Mouse (Mus musculus) heart, adult 11 months (tissue): ENCODE measurements around the gene Serinc2.
A peak's percentile ranks its signal among the peaks of the same experiment; 100 is the strongest.

ENCODE experiments used
- DNase-seq: peaks from one replicate; pipeline ENCODE4 v3.0.0; 2022

Gene Serinc2

DNA sequence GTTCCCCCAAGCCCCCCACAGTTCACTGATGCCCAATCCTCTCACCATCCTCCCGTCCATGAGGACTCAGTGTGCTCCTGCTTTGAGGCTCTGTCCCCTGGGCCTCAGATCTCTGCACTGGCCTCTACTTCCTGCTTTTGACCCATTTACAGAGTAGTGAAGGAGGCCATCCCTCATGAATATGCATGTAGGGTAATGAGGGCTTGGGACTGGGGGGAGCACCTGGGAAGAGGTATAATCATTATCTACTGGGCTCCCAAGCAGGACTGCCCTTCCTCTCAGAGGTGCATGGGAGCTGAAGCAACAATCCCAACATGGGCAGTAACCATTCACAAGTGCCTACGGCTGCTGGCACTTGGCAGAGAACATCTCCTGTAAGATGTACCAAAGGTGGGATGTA is at the start of gene Serinc2:
Gene Serinc2 (minus strand): TSS at position 101 of the 400 bp plus-strand sequence.
- DNase-seq, result no peak

DNA sequence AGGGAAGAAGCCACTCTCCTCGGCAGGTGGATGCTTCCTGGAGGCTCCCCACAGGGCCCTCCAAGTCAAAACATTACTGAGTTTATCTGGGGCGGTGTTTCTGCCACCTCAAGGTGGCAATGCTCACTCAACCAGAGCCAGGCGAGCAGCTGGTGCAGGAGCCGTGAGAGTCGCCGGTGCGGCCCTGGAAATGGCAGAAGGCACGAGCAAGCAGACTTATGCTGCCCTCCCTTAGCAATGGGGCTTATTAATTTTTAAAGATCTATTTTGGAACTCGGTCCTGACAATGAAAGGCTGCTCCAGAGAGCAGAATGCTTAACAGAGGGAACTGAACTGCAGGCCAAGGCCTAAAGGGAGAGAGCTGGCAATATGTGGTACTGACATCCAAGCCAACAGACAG is 48.4 kb upstream of the Serinc2 start:
- DNase-seq, result peak; percentile 89

DNA sequence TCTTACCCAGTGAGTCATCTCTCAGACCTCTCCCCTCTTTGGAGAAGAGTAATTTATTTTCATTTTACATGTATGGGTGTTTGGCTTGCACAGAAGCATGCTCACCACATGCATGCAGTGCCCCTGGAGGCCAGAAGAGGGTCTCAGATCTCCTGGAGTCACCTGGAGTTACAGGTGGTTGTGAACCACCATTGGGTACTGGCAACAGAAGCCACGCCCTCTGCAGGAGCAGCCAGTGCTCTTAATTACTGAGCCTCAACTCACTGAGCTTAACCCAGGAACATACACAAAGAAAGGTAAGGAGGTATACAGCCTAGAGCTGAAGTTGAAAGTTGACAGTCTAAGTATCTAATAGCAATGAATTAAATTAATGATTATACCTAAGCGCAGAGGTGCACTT is 46.4 kb upstream of the Serinc2 start:
- peak; percentile 86 for DNase-seq

DNA sequence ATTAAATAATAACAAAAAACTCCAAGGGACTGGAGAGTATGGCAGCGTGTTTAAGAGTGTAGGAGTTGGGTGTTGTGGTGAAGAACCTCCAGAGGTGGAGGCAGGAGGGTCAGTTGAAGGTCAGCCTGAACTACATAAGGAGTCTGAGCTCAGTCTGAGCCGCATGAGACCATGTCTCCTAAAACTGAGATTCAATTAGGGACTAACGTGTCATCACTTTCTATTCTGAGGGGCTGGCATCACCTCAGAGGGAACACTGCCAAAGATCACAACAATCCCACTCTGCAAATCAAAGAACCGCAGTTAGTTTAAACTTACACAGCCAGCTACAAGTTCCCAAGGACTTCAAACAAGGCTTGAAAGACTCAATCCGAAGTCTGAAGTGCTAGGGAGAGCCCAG is 44.6 kb upstream of the Serinc2 start:
- no peak for DNase-seq

DNA sequence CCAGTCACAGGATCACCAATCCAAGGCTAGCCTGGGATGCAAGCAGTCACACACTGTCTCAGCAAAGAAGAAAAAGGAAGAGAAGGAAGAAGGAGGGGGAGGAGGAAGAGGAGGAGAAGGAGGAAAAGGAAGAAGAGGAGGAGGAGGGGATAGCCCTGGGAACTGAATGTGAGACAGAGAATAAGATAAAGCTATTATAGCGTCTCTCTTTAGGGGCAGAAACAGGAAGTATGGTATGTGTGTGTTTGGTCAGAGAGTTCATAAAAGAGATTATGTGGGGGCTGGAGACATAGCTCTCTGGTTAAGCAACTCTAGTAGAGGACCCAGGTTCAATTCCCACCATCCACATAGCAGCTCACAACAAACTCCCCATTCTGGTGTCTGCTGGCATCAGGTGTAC is 44.2 kb upstream of the Serinc2 start:
- DNase-seq, result no peak

DNA sequence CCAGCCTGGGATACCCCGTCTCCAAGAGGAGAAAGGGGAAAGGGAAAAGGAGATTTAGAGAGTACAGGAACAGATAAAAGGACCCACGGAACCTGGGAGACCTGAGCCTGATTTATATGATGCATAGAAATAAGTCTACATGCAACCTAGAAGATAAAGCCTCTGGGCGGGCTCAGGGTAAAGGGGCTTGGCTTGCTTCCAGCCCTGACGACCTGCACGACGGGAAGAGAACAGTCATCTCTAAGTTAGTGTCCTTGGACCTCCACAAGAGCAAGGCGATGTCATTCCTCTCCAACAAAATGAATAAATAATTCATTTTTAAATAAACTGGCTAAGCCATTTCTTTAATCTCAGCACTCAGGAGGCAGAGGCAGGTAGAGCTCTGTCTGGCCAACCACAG is 43.6 kb upstream of the Serinc2 start:
- DNase-seq, result no peak

DNA sequence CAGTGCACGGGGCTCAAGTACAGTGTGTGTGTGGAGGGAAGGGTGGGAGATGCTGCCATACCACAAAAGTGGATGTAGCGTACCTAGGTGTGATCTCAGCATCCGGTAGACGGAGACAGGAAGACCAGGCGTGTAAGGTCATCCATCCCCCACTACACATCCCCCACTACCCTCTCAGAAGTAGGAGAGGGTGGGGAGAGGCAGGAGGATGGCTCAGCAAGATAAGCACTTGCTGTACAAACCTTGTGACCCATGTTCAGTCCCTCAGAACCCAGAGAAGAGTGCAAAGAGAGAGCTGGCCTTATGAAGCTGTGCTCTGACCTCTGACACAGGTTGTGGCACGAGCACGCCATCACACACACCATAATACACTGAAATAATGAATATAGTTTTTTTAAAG is 42.6 kb upstream of the Serinc2 start:
- no peak for DNase-seq

DNA sequence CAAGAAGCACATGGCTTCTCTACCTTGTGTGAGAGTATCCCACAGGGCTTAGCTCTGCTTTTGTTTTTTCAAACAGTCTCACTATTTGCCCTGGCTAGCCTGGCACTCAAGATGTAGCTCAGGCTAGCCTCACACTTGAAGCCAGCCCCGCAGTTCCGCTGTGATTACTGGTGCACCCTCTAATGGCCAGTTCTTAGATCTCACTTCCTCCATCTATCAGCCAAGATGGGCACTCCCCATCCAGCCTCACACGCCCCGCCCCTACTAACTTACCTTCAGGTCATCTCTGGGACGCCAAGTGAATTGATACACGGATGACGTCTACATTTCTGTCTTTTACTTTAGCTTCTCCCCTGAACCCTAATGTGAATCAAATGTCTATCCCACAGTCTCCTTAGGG is 40.6 kb upstream of the Serinc2 start:
- no peak for DNase-seq

DNA sequence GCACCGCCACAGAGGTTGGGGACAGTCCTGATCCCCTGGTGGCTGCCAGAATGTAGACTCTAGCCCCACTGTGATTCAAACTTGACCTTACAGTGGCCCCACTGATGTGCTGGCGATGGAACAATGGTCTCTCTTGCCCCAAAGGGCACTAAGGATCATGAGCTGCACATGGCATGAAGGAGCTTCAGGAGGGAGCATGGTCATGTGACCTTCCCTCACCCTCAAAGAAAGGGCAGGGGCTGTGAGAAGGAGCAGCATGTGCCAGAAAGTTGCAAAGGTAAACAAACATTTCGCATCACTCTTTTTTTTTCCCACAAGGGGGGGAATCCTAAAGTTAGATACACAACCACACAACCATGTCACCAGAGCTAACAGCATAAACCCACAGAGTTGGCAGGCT is 39.1 kb upstream of the Serinc2 start:
- DNase-seq, result no peak

DNA sequence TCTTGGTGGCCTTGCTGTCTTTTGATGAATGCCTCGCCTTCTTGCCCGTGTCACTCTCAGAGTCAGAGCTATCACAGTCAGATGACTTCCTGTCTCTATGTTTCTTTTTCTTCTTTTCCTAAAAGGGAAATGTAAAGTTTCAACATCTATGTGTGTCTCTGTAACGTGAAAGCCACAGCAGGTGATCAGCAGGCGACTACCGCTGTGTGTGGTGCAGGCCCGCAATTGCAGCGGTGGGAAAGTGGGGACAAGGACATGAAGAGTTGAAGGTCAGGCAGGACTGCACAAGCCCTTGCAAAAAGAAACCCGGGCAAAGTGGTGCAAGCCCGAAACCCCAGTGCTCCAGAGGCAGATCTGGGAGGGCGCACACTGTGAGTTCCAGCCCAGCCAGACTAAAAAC is 37.7 kb upstream of the Serinc2 start:
- DNase-seq, result no peak

DNA sequence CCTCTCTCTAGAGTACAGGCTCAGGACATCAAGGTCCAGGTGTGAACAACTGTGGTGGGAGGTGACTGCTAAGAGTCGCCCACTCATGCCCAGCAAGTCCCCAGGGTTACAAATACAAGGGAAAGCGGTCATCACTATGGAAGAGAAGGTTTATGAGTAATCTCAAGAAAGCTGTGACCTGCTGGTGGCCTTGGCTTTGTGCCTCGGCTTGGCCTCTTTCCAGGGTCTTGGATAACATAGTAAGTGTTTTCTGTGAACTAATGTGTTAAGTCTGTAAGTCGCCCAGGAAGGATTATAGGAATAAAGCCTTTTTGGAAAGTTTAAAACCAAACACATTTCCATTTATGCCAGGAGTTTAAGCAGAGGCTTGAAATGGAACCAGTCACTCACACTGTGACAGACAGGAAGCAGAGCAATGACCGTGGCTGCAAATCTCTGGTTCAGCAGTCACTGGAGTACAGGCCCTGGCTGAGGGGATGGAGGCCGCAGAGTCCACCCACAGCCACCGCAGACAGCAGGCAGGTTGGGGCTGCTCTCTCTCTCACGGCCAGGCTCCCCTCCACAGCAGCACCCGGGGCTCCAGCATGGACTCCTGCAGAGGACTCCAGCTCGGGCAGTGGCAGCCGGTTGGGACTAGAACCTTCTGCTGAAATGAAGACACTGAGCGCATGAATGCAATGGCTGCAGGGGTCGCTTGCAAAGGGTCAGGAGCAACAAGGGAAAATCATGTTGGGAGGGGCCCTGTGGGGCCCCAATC is 36.9 kb upstream of the Serinc2 start:
- DNase-seq, result no peak

DNA sequence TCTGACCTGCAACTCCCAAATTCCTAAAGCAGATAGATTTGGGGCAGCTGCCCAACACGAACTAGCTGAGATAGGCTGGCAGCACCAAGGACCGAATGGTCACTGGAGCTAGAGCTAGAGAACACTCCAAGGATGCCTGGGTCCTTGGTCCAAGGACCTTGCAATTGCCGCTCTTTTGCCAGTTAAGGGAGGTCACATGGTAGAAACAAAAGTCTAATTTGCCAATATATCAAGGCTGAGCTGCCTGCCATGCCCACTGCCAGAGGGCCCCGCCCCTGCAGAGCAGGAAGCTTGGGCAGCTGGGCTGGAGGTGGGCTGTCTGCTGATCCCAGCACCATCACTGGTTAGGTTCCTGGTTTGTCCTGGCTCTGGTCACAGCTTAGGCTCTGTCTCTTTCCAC is 34.5 kb upstream of the Serinc2 start:
- DNase-seq, result no peak

DNA sequence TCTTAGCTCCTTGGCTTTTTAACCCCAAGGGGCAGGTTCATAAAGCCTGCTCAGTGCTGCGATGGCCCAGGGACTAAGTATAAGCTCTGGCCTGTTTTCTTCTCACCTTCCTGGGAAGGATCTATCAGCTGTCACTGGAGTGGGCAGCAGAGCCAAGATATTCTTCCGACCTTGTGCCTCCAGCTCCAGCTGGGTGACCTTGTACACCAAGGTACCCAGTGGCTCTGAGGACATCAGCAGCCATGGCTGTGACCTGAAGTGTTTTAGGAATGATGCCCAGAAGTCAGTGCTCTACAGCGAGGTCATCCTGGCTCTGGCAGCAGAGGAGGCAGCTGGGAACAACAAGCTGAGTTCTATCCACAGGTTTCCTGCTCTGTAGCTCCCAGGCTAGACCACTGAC is 33.5 kb upstream of the Serinc2 start:
- DNase-seq, result peak; percentile 98

DNA sequence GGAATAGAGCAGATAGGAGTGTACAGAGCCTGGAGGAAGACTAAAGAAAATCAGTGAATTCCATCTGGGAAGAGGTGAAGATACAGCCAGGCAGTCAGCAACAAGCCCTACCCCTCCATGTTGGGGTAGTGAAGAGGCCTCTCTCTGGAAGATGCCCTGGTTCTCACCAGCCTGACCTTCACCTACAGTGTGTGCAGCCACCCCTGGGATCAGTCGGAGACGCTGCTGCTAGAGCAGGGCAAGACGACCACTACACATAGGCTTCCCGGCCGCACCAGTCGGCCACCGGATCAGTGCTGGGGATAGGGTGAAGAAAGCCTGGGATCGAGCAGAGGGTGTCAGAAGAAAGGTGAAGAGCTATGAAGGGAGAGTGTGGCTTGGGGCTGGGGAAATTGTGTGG is 30.2 kb upstream of the Serinc2 start:
- no peak for DNase-seq

DNA sequence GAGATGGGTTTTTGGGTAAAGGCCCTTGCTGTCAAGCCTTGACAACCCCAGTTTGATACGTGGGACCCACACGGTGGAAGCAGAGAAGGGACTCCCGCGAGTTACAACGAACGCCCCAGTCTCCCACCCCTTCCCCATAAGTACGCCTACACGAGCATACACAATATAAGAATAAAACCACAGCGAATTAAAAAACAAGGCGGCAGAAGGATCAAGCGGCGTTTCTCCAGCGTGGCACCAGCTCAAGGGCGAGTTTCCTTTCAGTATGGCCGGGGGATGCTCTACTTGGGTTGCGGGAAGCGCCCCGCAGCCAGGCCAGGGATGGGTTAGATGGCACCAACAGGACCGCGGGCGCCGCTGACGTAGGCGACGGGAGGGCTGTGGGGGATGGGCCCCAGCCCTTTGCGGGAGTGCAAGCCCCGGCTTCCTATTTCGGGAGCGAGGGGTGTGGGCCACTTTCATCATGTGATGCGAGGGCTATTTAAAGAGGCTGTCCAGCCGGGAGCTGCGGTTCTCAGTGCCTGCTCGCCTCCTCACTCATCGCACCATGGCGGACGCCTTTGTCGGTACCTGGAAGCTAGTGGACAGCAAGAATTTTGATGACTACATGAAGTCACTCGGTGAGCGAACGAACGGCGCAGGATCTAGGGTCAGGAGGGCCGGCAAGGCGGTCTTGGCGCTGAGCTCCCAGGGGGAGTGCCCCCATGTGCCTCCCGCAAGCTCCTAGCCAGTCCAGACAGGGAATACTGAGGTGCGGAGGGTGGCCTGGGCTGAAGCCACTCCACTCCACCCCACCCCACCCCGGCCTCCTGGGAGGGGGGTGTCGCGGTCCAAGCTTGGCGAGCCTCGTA is 29.5 kb upstream of the Serinc2 start, which contains the start of the genes Fabp3 and Gm10570:
Gene Fabp3 (plus strand): TSS at position 365 of the 851 bp plus-strand sequence.
Gene Gm10570 (minus strand): TSS at position 444 of the 851 bp plus-strand sequence.
- DNase-seq, result peak; percentile 98

DNA sequence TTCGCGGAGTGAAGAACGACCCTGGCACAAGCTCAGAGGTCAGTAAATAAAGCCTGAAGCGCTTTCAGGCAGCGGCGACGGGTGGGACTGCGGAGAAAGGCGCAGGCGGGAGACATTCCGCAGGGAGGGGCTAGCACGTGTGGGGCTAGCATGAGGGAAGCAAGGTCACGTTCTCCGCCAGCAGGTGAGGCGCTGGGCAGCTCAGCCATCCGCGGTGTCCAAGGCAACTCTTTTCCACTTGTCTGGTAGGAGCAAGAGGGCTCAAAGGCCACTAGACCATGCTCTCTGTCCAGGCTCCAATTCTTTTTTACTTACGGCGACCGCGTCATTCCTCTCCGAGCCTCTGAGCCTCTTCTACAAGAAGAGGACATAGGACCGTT is 28.8 kb upstream of the Serinc2 start:
- DNase-seq, result peak; percentile 97

DNA sequence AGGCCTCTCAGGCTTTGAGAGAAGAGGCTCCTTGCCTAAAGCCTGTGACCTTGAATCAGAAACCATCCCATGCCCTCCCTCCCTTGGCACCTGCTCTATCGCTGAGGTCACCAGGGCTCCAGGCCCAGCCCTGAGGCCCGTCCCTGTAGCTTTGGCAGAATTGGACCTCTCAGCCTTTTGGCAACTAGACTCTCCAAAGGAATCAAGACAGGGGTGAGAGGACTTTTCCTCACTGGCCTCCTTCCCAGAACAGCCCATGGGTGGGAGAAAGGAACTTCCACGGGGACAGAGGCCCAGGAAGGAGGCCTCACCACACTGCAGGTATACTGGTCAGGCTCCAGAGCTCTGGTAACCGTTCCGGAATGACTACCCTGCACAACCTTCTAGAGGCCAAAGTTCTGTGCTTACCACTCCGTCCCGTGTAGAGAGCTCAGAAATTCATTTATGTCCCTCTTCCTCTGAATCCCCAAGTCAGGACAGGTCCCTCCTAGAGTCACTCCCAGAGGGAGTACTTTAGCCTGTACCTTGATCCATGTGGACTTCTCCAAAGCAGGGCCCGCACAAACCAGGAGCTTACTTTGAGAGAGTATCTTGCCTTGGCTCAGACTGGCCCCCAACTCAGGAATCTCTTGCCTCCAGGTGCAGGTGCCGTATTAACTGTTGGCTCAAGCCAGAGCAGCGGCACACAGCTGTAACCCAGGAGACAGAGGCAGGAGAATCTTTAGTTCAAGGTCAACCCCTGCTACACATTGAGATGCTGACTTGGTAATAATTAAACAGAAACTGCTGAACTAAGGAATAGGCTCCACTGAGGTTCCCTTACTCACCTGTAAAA is 28.0 kb upstream of the Serinc2 start:
- peak; percentile 98 for DNase-seq

DNA sequence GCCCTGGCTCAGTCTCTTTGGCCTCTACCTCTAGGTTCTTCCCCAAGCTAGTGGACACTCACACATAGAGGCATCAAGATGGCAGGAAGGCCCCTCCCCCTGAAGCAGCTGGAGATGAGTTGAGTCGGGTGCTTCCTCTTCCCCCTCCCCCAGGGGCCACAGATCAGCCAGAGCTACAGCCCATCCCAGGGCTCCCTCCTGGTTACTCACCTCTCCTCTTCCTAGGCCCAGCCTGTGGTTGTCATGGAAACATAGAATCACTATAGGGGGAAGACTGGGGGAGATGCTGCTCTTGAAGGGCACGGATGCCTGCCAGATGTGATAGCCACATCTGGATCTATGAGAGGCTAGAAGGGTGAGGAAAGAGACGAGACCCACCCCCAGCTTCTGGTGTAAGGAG is 25.7 kb upstream of the Serinc2 start:
- no peak for DNase-seq

DNA sequence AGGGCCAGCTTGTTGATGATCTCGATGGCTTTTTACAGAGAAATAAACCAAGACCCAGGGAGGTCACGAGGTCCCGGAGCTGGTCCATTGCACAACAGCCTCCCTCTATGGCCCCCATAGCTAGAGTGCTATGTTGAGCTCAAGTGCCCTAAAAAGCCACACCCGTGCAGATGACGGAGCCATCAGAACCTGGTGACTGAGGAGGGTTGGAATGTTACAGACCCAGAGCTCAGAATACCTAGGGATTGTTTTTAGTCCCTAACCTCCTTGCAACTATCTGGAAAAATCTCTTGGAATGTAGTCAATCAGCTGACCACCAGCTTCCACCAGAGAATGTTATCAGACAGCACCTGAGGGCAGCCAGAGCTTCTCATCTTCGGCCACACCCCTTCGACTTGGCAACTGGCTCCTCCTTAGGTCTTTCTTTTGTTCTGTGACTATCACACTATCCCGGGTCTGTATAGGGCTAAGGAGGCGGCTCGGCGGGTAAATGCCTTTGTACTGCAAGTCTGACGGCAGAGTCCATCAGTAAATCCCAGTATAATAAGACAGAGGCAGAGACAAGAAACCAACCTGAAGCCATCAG is 23.4 kb upstream of the Serinc2 start:
- no peak for DNase-seq

DNA sequence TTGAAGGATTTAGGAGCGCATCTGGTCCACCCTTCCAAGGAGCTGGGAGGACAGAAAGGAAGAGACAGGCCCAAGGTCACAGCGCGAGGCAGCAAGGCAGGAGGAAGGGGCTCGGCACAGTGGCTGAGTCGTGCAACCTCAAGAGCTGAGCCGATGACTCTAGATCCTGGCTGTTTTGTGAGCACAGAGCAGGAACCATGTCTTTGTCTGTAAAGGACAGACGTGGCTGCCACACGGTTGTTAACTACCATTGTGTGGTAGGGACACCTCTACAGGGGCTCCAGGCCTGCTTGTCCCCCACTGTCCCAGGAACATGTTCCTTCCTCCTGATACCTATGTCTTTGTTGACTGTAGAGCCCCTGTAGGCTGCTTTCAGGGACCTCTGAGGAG is 20.6 kb upstream of the Serinc2 start:
- DNase-seq, result peak; percentile 92

DNA sequence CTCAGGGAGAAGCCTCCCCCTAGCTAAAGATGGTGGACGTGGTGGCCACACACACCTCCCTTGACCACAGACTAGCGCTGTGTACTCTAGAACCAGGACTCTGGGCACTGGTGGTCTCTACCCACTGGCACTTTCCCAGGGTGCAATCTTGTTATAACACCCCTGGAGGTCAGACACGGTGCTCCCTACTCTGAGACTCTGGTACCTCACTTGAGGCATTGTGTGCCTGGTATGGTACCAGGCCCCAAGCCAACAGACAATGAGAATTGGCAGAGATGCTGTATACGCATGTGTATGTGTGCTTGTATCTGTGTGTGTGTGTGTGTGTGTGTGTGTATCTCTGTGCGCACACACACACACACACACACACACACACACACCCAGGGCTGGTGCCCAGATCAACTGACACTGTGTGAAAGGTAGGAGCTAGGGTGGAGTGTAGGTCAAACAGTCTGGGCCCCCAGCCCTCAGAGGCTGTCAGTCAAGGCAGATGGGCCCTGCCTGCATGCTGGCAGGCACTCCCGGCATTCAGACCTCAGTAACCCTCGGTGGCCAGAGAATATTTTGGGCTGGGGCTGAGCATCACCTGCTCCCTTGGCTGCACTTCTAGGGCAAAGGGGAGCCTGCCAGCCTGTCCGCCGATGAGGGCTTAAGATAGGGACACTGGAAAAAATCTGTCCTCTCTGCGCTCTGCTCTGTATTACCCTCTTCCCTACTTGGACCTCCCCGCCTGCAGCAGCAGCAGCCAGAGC is 20.0 kb upstream of the Serinc2 start:
- DNase-seq, result peak; percentile 99

DNA sequence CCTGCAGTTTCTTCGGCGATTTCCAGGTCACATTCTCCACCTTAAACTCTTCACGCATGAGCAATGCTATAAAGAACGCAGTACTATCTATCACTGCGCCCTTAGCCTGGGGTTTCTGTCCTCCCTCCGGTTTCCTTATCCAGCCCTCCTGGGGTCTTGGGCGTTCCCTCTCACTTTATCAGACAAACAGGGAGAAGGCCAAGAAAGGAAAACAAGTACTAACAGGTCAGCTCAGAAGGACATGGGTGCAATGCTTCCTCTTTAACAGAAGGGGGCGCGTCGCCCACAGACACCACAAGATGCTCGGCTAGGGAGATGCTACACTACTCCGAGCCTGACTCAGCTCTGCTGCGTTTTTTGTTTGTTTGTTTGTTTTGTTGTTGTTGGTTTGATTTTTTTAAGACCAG is 18.1 kb upstream of the Serinc2 start:
- no peak for DNase-seq
